Mouse (Mus musculus): ENCODE measurements around the gene Mocs3.
A peak's percentile ranks its signal among the peaks of the same experiment; 100 is the strongest.

Gene Mocs3

DNA sequence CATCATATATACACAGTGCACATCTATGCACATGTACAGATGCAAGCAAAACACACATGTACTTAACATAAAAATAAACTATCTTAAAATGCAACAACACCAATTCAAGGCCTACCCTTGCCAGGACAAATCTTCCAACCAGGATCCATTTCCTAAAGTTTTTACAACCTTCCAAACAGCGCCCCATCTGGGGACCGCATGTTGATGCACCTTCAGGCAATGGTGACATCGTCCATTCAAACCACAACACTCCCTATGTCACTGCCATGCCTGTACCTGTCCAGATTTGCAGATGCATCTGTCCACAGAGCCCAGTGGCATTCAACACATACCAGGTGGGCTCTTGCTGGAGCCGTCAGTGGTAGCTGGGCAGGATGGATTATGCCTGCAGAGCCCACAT lies 12.9 kb downstream of the Mocs3 start:
- DNase-seq: no peak

DNA sequence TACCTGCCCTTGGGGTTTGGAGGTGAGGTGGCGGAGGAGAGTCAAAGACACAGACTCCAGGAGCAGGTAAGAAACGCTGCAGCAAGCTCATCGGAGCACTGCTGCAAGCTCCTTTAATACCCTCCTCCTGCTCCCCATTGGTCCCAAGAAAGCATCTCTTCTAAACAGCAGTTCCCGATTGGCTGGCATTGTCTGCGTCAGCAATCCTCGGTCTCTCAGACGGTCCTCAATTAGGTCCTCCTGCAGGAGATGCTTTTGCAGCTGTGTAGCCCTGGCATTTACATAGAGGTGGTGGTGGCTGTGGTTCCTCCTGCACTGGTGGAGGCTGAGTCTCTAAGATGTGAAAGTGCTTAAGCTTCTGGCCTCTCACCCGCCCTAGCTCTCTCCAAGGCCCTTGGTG lies 15.1 kb downstream of the Mocs3 start:
- DNase-seq: no peak

DNA sequence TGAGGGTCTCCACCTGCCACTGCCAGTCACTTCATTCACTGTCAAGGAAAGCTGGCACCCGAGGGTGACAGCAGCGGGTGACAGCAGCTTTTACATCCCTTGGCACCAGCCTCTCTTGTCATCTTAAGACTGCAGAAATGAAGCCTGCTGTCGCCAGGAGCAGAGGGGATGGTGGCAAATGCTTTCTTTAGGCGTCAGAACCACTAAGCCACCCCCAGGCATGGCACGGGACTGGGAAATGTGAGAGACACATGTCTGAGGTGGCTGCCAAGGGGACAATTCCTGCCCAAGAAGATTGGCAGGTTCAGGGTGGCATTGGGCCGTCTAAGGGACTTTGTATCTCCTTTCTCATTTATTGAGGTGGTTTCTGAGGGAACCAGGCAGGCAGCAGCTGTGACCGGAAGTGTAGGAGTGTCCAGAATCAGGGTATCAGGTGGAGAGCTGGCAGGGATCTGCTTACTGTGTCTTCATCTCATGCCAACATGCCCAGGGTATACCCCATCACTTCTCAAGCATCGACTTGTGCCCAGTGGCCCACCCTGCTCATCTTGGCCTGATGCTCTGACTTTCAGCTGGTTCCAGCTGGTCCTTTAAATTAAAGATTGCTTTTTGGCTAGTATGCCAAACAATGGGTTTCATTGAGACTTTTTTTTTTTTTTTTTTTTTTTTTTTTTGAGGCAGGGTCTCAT lies 17.9 kb downstream of the Mocs3 start:
- no peak for DNase-seq

DNA sequence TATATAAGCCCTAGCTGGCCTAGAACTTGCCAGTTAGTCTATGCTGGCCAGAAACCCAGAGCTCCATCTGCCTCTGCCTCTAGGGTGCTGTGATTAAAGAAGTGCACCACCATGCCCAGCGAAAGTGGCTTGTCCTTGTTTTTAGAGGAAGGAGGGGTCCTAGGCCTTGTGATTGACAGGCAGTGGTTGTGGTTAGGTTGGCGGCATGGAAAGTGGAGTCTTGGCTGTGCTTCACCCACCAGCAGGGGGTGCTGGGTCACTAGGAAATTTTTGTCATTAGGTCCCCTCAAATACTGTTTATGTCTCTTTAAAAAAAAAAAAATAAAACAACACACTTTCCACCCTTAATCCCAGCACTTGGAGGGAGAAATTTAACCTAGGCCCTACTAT lies 18.4 kb downstream of the Mocs3 start:
- DNase-seq: peak in 1 of 2 experiments; percentile 30

DNA sequence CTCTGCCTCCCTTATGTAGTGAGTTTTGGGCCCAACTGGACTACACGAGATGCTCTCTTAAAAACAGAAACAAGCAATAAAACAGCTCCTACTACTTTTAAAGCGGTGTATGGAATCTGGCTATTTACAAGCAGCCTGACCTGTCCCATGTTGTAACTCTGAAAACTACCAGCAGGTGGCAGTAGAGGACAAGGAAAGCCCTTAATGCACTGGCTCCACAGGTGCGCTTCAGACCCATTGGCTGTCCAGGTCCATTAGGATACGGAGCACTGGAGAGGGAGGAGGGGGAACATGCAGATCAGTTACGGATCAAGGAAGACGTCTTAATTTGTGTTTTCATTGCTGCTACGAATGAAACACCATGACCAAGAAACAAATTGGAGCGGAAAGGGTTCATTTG lies 19.8 kb downstream of the Mocs3 start:
- peak in 1 of 2 experiments; percentile 87 for DNase-seq

DNA sequence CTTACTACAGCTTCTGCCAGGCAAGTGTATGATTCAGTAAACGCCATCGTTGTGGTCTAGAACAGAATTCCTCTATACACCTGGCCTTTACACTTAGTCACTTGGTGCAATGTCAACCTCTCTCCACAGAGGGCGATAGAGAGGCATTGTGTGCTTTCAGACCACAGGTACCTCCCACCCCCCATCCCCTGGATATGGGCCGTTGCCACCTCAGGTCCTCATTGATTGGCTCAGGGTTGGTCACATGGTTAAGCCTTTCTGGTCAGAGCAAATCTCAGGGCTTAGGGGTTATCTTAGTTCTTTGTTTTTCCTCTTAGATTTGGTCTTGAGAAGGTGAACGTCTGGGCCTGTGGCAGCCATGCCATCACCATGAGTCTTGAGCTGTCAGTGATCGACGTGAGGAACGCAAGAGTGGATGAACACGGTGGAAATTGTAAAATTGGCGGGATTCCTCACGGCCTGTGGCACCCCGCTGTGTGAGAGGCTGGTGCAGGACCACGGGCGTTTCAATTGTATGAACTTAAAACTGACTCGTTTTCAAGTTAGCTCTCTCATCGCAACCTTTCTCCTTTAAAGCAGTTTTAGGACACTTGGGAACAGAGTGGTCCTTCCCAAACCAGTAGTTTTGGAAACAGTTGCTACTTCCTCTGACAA lies 22.3 kb downstream of the Mocs3 start:
- DNase-seq: peak in 1 of 2 experiments; percentile 47

DNA sequence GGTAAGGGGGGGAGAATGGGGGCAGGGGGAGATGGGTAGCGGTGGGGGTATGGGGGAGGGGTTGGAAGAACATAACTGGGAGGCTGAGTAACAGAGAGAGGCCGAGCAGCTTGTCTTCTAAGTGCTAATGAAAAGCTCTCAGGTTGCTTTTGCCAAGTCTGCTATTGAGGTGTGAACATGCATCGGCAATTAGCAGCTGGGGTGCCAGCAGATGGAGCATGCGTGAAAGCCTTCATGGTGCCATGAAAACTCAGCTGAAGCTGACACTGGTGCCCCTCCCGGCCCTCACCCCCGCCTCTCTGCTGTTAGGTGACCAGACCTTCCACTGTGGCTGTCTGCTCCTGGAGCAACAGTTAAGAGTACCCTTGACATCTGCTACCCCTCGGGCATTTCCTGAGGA lies 23.4 kb downstream of the Mocs3 start:
- DNase-seq: no peak

DNA sequence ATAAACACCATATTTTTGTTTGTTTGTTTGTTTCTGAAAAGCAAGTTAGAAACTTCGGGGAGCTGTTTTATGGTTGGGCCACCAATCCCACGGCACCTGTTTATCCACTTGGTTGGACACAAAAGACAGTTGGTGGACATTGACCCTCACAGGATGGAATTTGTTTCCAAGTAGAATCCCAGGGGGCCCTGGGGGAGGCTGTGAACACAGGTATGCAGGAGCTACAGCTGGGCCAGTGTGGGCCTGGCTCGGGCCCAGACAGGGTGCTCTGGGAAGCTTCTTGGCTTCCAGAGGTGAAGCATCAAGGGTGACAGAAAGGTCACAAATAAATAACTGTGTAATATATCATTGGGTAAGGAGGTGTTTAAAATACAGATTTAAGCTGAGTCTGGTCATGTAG lies 26.1 kb downstream of the Mocs3 start:
- no peak for DNase-seq

DNA sequence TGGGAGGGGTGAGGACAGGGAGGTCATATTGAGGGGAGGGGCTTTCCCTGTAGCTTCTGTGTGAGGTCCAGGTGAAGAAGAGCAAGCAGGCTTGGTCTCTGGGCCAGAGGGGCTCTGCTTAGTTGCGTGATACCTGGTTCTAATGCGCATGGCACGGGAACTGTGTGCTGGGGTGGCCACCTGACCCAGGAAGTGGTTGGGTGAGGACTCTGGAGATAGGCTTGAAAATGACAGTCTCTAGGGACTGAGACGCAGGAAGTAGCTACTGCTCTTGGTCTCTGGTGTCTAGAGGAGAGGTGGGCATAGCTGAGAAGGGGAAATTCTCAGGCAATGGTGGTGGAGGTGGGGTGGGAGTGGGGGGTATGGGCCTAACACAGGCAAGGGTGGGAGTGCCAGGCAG lies 26.8 kb downstream of the Mocs3 start:
- no peak for DNase-seq

DNA sequence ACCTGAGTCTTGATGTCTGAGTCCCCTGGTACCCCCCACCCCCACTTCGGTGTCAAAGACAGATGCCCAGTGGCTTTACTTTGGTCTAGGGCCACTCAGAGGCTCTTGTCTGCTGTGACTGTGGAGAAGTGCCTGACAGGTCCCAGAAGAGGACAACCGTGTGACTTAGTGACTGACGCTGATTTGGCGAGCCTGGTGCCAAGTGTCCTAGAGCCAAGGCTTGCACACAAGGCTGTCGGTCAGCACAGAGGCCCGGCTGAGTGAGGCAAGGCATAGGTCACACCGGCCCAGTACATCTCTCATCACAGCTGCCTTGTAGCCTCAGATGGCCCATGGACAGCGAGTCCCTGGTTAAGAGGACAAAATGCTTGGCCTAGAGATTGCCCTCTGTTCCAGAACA lies 28.6 kb downstream of the Mocs3 start:
- no peak for DNase-seq

DNA sequence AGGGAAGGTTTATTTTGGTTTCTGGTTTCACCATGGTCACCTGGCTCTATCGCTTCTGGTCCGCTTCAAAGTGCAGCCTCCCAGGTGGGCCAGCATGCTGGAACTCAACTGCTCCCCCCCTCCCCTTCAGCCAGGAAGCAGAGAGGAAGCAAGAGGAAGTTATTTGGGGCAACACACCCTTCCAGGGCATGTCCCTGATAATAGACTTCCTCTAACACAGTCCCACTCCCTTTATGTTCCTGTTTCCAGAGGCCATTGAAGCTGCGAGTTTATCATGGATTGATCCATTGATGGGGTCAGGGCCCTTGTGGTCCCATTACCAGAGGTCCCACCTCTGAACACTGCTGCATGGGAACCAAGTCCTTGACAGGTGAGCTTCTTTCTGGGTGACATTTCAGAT lies 29.7 kb downstream of the Mocs3 start:
- DNase-seq: no peak

DNA sequence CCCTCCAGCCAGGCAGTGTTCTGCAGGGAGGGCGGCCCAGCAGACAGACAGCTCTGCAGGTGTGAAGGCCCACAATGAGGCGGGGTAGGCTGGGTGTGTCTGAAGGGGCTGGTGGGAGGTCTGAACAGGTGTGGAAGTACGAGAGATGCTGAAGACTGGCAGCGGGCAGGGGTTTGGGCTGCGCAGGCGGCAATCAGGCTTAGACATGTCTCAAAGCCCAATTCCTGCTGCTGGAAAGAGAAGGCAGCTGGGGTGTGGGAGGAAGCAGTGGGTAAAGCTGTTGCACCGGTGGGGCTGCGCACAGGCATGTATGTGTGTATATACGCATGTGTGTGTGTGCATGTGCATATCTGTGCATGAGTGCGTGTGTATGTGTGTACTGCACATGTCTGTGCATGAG lies 30.5 kb downstream of the Mocs3 start:
- DNase-seq: no peak

DNA sequence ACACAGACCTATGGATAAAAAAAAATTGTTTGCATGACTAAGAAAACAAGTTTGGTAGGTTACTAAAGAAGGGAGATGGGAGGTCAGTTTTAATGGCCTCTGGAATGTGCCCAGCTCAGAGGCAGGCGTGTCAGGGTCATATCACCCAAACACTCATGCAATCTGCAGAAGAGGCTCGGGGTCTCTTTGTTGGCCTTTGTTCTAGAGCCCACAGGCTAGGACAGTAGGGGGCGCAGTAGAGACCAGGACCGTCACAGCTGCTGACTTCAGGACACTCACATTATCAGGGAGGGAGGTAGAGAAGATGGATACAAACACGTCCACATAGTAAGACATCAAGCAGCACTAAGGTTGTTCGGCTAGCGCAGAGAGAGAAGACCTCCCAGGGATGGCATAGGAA lies 37.6 kb downstream of the Mocs3 start:
- peak in 1 of 2 experiments; percentile 29 for DNase-seq

DNA sequence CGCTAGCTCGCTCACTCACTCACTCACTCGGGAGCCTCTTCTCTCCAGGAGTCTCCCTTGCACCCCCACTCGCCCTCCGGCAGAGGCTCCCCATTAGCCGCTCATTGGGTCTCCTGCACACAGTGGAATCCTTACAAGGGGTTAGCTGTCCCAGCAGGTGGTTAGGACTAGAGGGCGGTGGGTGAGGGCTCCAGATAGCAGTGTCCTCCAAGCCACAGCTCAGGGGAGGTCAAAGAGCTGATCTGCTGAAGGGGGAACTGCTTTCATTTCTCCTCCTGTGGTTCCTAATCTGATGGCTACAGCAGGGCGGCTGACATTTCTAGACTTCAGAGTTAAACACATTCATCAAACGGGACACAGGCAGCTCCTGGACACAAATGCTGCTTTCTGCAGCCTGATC lies 43.0 kb downstream of the Mocs3 start:
- no peak for DNase-seq

DNA sequence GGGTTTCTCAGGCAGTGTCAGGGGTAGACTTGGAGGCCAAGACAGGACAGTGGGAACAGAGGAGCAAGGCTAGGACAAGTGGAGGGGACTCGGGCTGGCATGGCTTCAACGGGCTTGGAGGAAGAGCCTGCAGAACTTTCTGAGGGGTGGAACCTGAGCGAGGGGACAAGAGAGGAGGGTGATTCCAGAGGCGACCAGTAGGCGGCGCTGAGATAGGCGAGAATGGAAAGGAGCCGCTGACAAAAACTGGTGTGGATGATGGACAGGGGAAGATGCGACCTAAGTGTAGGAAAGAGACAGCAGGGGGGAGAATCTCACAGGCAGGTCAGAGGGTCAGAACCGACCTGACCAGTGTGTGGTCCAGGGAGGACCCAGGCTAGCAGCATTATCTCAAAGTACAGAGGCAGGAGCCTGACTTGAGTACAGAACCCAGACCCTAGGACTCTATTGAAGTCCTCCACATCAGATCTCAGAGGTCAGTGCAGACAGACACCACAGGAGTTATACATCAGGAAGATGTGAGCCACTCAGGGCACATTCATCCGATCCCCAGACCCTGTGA lies 44.0 kb downstream of the Mocs3 start:
- DNase-seq: peak; percentile 50 to 73

DNA sequence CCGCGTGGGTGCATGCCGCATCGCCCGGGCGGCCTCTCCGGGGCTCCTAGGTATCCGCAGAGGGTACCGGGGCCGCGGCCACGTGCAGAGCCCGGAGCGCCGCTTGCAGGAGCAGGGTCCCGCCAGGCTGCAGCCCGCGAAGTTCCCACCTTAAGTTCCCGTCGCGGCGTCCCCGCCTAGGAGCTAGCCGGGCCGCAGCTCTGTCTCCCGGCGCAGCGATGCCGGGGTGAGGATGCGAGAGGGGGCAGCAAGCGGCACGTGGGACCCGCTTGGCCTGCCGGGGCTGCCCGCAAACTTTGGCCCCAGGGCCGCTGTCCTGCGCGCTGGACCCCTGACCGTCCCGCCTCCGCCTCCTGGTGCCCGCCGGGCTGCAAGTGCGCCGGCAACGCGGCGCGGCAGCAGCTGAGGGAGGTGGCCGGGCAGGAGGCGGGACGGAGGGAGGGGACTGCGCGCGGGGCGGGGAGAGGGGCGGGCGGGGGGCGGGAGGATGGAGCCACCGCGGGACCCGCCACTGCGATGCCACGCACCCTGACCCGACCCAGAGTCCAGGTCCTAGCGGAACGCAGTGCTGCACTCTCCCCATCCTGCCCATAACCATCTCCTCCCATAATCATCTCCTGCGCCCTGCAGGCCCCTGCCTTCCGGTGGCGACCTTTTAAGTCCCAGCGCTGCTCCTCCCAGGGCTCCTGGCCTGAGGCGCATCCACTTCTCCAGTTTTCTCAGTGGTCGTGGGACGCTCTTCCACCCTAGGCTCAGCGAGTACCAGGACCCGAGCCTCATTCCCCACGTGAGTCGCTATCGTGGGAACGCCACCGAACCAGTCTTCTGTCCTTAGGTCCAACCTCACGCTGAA lies 50.5 kb downstream of the Mocs3 start:
- peak; percentile 41 to 49 for DNase-seq

DNA sequence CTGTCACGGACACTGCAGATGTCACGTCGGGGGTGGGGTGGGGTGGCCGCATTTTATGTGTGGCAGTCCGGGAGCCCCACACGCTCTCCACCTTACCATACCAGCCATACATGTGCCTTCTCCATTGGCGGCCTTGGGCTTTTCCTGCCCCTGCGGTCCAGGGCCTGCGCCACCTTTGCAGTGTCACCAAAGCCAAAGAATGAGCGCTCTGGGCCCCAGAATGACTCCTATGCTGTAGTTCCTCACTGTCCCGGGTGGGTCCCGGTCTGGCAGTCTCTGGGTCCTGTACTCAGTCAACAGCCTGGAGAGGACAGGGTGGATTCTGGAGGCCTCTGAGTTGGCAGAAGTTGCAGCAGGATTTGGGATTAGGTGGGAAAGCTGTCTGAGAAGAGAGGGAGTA lies 51.2 kb downstream of the Mocs3 start, which contains the start of gene Kcng1:
Gene Kcng1 (minus strand): TSS at position 155 of the 400 bp plus-strand sequence.
- no peak for DNase-seq
